Mouse (Mus musculus): ENCODE data around the gene Grid2ip. TPM values are rescaled to one million over a fixed set of nuclear protein-coding genes. Genes with fewer than 3 reads are reported as not detected.
A peak's percentile ranks its signal among the peaks of the same experiment; 100 is the strongest.

The Grid2ip gene
- polyA plus RNA-seq, 1 experiment = 3.0 TPM

GRCm38 (mm10) chr5:143404148-143404930 lies 47.2 kb downstream of the Grid2ip start:
- Histone ChIP-seq H3K4me3 (ENCODE audit: insufficient read depth, low read length) (peak overlapping the region; percentile 87), H3K4me1 (ENCODE audit: control insufficient read depth, insufficient read depth, low read length) (peaks cover 7% of the 10 kb centered on the region), H3K27ac (ENCODE audit: insufficient read depth, low read length) (no peak overlapping the region)
- no peak for TF ChIP-seq POLR2A (IDR thresholded peaks at IDR 0.05; ENCODE audit: extremely low read depth, insufficient read depth, low read length)
- no peak for TF ChIP-seq CTCF (IDR thresholded peaks at IDR 0.05; ENCODE audit: extremely low read depth, insufficient read depth, low read length)

GRCm38 (mm10) chr5:143405200-143405599 lies 48.1 kb downstream of the Grid2ip start:
- Histone ChIP-seq H3K4me1 (ENCODE audit: control insufficient read depth, insufficient read depth, low read length) (peaks cover 7% of the 10 kb centered on the region), H3K4me3 (ENCODE audit: insufficient read depth, low read length) (no peak overlapping the region), H3K27ac (ENCODE audit: insufficient read depth, low read length) (no peak overlapping the region)
- TF ChIP-seq CTCF (IDR thresholded peaks at IDR 0.05; ENCODE audit: extremely low read depth, insufficient read depth, low read length) (no peak), POLR2A (IDR thresholded peaks at IDR 0.05; ENCODE audit: extremely low read depth, insufficient read depth, low read length) (no peak)

- Histone ChIP-seq H3K4me1 (ENCODE audit: control insufficient read depth, insufficient read depth, low read length) (peaks cover 11% of the 10 kb centered on the region), H3K27ac (ENCODE audit: insufficient read depth, low read length) (no peak overlapping the region), H3K4me3 (ENCODE audit: insufficient read depth, low read length) (no peak overlapping the region)
- TF ChIP-seq CTCF (IDR thresholded peaks at IDR 0.05; ENCODE audit: extremely low read depth, insufficient read depth, low read length) = no peak
- TF ChIP-seq POLR2A (IDR thresholded peaks at IDR 0.05; ENCODE audit: extremely low read depth, insufficient read depth, low read length) = no peak
These were observed 49.4 kb downstream of the Grid2ip start for GRCm38 (mm10) chr5:143406548-143406947.

DNA sequence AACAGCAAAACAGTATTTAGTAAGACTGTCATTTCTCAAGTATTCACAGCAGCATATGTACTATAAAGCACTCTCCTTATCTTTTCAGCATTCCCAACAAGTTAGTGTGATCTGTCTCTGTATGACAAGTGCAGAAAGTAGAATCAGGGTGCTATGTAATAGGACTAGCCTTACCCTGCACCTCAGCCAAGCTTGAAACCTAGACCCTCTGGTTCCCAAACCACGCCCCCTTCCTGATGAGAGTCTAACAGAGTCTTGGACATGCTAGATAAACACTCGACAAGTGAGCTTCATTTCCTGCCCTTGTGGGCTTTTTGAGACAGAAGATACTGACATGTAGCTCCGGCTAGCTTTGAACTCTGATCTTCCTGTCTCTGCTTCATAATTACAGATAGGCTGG lies 52.1 kb downstream of the Grid2ip start:
- H3K27ac ChIP-seq (ENCODE audit: insufficient read depth, low read length) = no peak overlapping the region
- peaks cover 8% of the 10 kb centered on the region for H3K4me1 ChIP-seq (ENCODE audit: control insufficient read depth, insufficient read depth, low read length)
- TF ChIP-seq CTCF (IDR thresholded peaks at IDR 0.05; ENCODE audit: extremely low read depth, insufficient read depth, low read length) = no peak
- TF ChIP-seq POLR2A (IDR thresholded peaks at IDR 0.05; ENCODE audit: extremely low read depth, insufficient read depth, low read length) = no peak
- H3K4me3 ChIP-seq (ENCODE audit: insufficient read depth, low read length) = no peak overlapping the region

GRCm38 (mm10) chr5:143410841-143411395 lies 53.8 kb downstream of the Grid2ip start:
- Histone ChIP-seq H3K27ac (ENCODE audit: insufficient read depth, low read length) (no peak overlapping the region), H3K4me1 (ENCODE audit: control insufficient read depth, insufficient read depth, low read length) (peaks cover 4% of the 10 kb centered on the region), H3K4me3 (ENCODE audit: insufficient read depth, low read length) (no peak overlapping the region)
- no peak for TF ChIP-seq CTCF (IDR thresholded peaks at IDR 0.05; ENCODE audit: extremely low read depth, insufficient read depth, low read length)
- no peak for TF ChIP-seq POLR2A (IDR thresholded peaks at IDR 0.05; ENCODE audit: extremely low read depth, insufficient read depth, low read length)

- Histone ChIP-seq H3K27ac (ENCODE audit: insufficient read depth, low read length) (no peak overlapping the region), H3K4me1 (ENCODE audit: control insufficient read depth, insufficient read depth, low read length) (no peaks in the 10 kb centered on the region), H3K4me3 (ENCODE audit: insufficient read depth, low read length) (no peak overlapping the region)
- no peak for TF ChIP-seq CTCF (IDR thresholded peaks at IDR 0.05; ENCODE audit: extremely low read depth, insufficient read depth, low read length)
- no peak for TF ChIP-seq POLR2A (IDR thresholded peaks at IDR 0.05; ENCODE audit: extremely low read depth, insufficient read depth, low read length)
These were observed 64.3 kb downstream of the Grid2ip start for GRCm38 (mm10) chr5:143421484-143421883.

GRCm38 (mm10) chr5:143422990-143423389 lies 65.9 kb downstream of the Grid2ip start:
- no peaks in the 10 kb centered on the region for H3K4me1 ChIP-seq (ENCODE audit: control insufficient read depth, insufficient read depth, low read length)
- TF ChIP-seq POLR2A (IDR thresholded peaks at IDR 0.05; ENCODE audit: extremely low read depth, insufficient read depth, low read length) = no peak
- no peak for TF ChIP-seq CTCF (IDR thresholded peaks at IDR 0.05; ENCODE audit: extremely low read depth, insufficient read depth, low read length)
- no peak overlapping the region for H3K27ac ChIP-seq (ENCODE audit: insufficient read depth, low read length)
- H3K4me3 ChIP-seq (ENCODE audit: insufficient read depth, low read length) = no peak overlapping the region

GRCm38 (mm10) chr5:143423899-143424519 lies 66.9 kb downstream of the Grid2ip start:
- Histone ChIP-seq H3K4me3 (ENCODE audit: insufficient read depth, low read length) (no peak overlapping the region), H3K27ac (ENCODE audit: insufficient read depth, low read length) (no peak overlapping the region), H3K4me1 (ENCODE audit: control insufficient read depth, insufficient read depth, low read length) (no peaks in the 10 kb centered on the region)
- TF ChIP-seq POLR2A (IDR thresholded peaks at IDR 0.05; ENCODE audit: extremely low read depth, insufficient read depth, low read length) (no peak), CTCF (IDR thresholded peaks at IDR 0.05; ENCODE audit: extremely low read depth, insufficient read depth, low read length) (peak; percentile 72)

DNA sequence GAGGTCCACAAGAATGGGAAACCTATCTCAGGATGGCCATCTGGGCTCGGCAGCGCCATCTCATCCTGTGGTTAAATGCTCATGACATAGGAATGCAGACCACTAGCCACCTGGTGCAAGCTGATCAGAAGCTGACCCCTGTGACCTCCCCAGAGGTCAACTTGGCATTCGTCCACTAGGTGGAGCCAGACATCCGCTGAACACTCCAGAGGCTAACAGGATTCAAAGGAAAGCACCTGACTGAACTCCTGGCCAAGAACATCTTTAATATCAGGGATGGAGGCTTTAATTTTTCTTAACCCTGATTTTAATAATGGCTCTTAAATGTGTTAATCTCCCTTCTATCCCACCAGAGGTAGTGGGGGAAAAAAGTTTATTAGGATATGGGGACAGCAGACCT lies 77.3 kb downstream of the Grid2ip start:
- H3K27ac ChIP-seq (ENCODE audit: insufficient read depth, low read length) = no peak overlapping the region
- TF ChIP-seq POLR2A (IDR thresholded peaks at IDR 0.05; ENCODE audit: extremely low read depth, insufficient read depth, low read length) (no peak), CTCF (IDR thresholded peaks at IDR 0.05; ENCODE audit: extremely low read depth, insufficient read depth, low read length) (peak; percentile 80)
- H3K4me3 ChIP-seq (ENCODE audit: insufficient read depth, low read length) = no peak overlapping the region
- no peaks in the 10 kb centered on the region for H3K4me1 ChIP-seq (ENCODE audit: control insufficient read depth, insufficient read depth, low read length)
